Mouse (Mus musculus): ENCODE results near the gene 4933411K16Rik.

4933411K16Rik gene

DNA sequence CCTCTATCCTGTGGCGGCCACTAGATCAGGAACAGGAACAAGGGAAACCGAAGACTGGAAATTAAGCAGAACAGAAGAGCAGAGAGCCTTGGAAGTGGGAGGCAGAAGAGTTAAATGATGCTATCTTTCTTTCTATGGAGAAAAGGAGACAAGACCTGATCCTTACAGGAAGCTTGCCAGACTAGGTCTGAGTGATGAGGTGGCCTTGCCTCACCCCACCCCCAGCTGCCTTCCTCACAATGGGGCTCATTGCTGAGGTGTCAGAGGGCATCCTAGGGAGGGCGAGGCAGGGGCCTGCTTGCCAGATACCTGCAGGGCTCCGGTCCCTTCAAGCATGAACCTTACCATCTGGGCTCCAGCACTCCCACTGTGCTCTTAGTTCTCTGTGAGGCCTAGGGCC lies at the start of gene 4933411K16Rik:
4933411K16Rik (plus strand) TSS at position 301 of the 400 bp plus-strand sequence.
- in situ Hi-C loops (cut with MboI, MseI), result loop anchor here (10.0 kb wide), 1 partner anchor 1113 kb away; no protein-coding TSS in a partner anchor

GRCm38 (mm10) chr19:42004258-42004657 lies 47.8 kb upstream of the 4933411K16Rik start:
- in situ Hi-C loops (cut with MboI, MseI), result no loop called here

DNA sequence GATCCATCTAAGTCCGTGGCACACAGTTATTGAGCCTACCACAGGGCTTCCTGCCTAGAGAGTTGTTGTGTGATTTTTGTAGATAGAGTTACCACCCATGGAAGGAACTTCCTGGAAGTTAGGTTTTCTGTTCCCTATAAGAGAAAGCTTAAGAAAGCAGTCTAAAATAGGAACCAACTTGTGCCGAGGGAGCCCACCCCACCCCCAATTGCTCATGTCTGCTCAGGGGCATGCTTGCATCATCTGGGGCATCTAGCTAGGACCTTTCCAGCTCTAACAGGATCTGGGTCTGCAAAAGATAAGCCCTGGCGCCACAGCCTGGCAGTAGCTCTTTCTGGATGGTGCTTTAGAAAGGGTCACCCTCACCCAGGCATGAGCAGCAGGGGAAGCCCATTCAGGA lies 46.4 kb upstream of the 4933411K16Rik start:
- in situ Hi-C loops (cut with MboI, MseI), result no loop called here

GRCm38 (mm10) chr19:42006568-42006967 lies 45.5 kb upstream of the 4933411K16Rik start:
- in situ Hi-C loops (cut with MboI, MseI), result no loop called here

GRCm38 (mm10) chr19:42008586-42008985 lies 43.5 kb upstream of the 4933411K16Rik start:
- in situ Hi-C loops (cut with MboI, MseI), result no loop called here

- in situ Hi-C loops (cut with MboI, MseI), result no loop called here
These were observed 43.0 kb upstream of the 4933411K16Rik start for GRCm38 (mm10) chr19:42009067-42009466.

DNA sequence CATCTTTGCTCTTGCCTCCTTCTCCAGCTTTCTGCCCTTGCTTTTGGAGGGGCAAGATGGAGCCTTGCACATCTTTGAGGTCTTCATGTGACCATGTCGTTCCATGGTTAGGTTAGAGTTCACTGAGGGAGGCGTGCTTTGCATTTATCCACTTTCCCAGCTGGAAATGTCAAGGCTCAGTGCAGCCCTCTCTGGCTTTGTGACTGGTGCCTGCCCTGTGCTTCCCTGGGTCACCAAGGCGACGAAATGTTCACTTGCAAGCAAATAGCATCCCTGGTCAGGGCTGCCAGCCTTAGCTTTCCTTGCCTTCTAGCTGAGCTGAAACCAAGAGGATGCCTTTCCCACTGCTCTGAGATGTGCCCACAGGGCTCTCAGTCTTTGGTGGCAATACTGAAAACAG lies 41.6 kb upstream of the 4933411K16Rik start:
- in situ Hi-C loops (cut with MboI, MseI), result no loop called here

GRCm38 (mm10) chr19:42011123-42011522 lies 40.9 kb upstream of the 4933411K16Rik start:
- in situ Hi-C loops (cut with MboI, MseI), result no loop called here

DNA sequence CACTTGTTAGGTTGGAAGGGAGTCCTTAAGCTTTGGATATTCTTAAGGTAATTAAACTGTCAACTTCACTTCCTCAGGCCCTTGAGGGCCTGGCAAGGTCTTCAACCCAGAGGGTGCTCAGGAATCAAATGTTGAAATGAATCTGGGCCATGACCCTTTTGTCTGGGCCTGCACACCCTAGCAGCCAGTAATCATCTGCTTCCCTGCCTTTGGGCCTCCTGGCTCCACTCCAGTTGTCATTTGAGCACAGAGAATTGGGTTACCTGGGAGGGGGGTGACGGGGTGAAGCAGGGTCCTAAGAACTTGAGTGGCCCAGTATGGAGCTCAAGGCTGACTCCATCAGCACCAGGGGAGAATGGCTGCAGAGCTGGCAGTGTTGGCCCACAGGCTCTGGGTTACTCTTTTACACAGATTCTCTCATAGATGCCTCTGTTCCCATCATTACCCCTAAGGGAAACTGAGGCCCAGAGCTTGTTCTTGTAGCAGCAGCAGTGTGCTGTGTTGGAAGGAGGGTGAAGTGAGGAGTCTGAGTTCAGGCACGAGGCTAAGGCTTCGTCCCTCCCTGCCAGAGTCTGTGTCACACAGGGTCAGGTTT lies 37.7 kb upstream of the 4933411K16Rik start:
- in situ Hi-C loops (cut with MboI, MseI), result no loop called here

DNA sequence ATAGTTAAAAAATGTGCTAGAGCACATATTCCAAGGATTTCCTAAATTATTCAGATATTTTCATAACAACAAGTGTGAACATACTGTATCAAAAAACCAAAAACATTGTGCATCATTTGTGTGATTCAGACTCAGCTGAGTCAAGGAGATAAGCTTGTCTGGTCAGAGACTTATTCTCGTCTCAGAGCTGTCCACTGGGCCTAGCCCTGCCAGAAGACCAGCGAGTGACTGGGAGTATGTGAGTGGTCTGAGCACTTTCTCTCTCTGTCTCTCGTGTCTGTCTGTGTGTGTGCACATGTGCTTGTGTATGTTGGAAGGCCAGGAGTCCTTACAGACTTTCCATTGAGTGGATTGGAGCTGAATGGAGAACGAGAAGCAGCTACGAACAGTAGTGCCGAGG lies 37.0 kb upstream of the 4933411K16Rik start:
- in situ Hi-C loops (cut with MboI, MseI), result no loop called here

GRCm38 (mm10) chr19:42016251-42016650 lies 35.8 kb upstream of the 4933411K16Rik start:
- in situ Hi-C loops (cut with MboI, MseI), result no loop called here

DNA sequence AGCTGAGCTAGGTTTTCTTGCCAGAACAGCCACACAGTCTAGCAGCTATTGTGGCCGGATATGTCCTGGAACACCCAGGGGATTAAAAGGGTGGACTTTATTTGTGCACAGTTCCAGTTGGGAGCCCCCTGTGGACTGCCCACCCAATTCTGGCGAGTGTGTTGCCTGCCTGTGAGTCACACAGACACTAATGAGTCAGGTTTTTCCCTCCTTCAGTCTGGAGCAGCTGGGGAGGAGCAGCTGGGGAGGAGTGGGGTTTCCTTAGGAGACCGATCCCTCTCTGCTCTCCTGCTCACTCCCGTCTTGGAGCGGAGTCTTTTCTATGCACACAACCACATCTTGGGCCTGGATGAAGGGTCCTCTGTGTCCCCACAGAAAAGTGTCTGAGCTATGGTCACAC lies 35.2 kb upstream of the 4933411K16Rik start:
- in situ Hi-C loops (cut with MboI, MseI), result no loop called here

GRCm38 (mm10) chr19:42017399-42018247 lies 34.4 kb upstream of the 4933411K16Rik start:
- in situ Hi-C loops (cut with MboI, MseI), result no loop called here

DNA sequence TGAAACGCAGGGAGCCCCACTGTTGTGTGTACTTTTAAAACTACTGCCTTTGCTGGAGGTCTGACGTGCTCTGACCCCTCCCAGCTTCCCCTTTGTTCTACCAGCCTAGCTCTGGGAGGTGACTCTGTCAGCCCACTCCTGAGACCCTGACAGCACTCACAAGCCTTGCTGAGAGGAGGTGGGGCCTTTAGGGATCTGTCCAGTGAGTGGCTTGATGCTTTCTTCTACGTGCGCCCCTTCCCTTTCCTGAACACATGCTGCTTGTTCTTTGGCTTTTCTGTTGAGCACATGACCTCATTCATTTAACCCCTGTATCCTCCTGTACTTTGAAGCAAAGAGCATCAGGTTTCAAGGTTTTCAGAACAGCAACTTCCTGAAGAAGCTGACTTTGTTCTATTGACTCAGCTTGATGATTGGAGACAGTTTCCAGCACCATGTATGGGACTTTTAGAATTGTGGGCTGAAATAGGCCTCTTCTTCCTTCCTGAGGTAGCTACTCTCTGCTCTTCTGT lies 33.0 kb upstream of the 4933411K16Rik start:
- in situ Hi-C loops (cut with MboI, MseI), result no loop called here

- in situ Hi-C loops (cut with MboI, MseI), result no loop called here
These were observed 30.1 kb upstream of the 4933411K16Rik start for GRCm38 (mm10) chr19:42021681-42022541.

DNA sequence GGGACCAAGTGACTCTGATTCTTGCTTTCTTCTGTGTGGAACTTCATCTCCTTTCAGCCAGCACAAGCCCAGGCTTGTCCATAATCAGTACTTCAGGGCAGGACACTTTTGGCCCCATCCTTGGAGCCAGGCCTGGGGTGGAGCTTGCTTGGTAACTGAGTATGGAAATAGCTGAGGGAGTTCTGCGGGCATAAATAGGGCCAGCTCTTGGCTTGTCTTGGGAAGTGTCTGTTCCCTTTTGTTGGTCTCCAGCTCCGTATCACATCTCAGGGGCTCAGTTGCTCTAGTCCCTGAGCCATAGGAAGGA lies 29.6 kb upstream of the 4933411K16Rik start:
- in situ Hi-C loops (cut with MboI, MseI), result no loop called here

- in situ Hi-C loops (cut with MboI, MseI), result no loop called here
These were observed 25.9 kb upstream of the 4933411K16Rik start for GRCm38 (mm10) chr19:42026158-42026557.

DNA sequence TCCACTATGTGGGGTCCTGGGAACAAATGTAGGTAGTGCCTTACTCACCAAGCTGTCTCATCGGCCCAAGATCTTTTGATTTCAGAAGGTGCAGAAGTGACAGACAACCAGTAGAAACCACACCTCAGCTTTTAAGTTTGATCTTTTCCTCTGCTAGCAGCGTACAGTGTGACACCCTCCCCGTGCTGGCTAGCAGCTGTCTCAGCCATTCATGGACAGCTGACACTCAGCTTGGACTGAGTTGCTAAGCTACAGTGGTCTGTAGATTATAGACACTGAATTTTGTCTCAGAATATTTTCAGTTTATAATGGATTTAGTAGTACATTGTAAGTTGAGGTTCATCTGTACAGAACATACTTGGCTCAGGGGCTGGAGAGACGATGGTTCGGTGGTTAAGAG lies 20.9 kb upstream of the 4933411K16Rik start:
- in situ Hi-C loops (cut with MboI, MseI), result loop anchor here (5.0 kb wide), 1 partner anchor 131 kb away; the partner anchor contains the start of gene Zfyve27

DNA sequence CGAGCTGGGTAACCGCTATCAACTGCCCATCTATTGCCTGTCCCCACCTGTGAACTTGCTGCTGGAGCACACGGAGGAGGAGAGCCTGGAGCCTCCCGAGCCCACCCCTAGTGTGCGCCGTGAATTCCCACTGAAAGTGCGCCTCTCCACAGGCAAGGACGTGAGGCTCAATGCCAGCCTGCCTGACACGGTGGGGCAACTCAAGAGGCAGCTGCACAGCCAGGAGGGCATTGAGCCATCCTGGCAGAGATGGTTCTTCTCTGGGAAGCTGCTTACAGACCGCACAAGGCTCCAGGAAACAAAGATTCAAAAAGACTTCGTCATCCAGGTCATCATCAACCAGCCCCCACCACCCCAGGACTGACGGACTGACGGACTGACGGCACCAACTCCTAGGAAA lies 18.4 kb upstream of the 4933411K16Rik start:
- in situ Hi-C loops (cut with MboI, MseI), result loop anchor here (5.0 kb wide), 1 partner anchor 129 kb away; the partner anchor contains the start of gene Zfyve27

DNA sequence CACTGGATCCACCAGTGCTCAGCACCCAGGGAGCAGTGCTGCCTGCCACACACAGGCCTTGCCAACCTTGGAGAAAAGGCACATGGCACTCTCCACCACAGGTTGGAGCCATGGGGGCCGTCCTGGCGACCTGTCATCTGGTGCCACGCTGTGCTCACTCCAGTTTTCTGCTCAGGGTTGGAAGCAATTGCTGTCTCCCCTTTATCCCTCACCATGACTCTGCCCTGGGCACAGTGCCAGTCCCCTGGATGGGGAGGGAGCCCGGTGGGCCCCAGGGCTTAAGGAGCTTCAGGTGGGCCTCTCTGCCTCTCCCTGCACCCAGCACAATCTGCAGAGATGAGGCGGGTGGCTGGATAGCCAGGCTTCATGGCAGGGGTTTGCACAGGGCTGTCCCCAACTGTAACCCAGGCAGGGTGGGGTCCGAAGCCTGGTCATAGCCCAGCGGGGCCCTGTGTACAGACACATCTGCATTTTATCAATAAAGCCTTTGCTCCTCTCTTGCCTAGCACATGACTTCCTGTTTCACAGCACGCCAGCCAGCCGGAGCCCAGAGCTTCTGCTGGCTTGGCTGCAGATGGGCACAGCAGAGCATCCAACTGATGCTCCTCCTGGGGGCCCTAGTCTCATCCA lies 17.8 kb upstream of the 4933411K16Rik start:
- in situ Hi-C loops (cut with MboI, MseI), result loop anchor here (5.0 kb wide), 1 partner anchor 128 kb away; the partner anchor contains the start of gene Zfyve27

DNA sequence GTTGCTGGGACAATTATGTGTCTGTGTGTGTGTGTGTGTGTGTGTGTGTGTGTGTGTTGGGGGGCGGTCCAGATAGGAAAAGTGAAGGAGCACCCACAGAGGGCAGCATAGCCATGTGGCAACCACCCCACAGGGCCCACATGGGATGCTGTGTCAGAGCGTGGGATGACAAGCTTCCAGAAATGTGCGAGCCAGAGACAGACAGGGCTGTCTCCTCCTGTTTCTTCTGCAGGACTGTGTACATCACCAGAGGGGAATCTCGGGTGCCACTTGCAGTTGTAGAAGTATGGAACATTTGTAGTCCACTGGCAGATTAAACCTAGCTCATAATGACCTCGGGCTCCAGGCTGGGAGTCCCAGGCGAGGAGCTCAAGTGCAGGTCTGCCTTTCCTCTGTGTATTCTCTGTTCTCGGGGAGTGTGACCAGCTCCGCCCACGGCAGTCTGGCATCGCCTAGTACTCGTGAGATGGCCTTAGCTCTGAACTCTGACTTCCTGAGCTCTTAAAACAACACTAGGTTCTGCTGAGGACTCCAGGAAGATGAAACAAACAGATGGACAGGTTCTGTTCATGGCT lies 17.1 kb upstream of the 4933411K16Rik start:
- in situ Hi-C loops (cut with MboI, MseI), result loop anchor here (5.0 kb wide), 1 partner anchor 127 kb away; the partner anchor contains the start of gene Zfyve27

Data from regulatory T cell (primary cell).